Comparison of ENCODE assay signal across 23 mouse cellular contexts in the genomic region with DNA sequence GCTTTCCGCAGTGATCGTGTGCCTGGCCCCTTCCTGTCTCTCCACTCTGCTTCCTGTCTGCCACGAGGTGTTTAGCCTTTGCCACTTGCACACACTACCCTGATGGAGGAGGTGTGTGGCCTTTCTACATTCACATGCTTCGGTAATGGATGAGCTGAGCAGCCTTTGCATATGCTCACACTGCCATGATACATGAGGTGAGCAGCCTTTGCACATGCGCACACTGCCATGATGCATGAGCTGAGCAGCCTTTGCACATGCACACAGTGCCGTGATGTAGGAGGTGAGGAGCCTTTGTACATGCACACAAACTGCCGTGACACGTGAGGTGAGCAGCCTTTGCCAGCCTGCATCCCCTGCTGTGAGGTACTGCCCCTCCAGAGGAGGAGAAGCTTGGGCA. TPM values are rescaled to one million over a fixed set of nuclear protein-coding genes. Genes with fewer than 3 reads are reported as not detected.
"Had no signal": no experiment of that assay in that cellular context is flagged by ENCODE, and none has a peak within 500 bp of the region (broad histone marks: within the 10 kb centered on the region; RNA-seq: fewer than 3 reads in every experiment).

No protein-coding gene starts in this region.

- H3K4me3 ChIP-seq: lung, embryonic 15.5 days; midbrain, embryonic 13.5 days; midbrain, embryonic 15.5 days; neural tube, embryonic 12.5 days had no signal

- H3K27ac ChIP-seq: lung, embryonic 15.5 days; macrophage; midbrain, embryonic 13.5 days; midbrain, embryonic 15.5 days; neural tube, embryonic 12.5 days had no signal

- H3K4me2 ChIP-seq: lung, embryonic 15.5 days; midbrain, embryonic 11.5 days; midbrain, embryonic 13.5 days; midbrain, embryonic 15.5 days; neural tube, embryonic 12.5 days had no signal

- H3K4me1 ChIP-seq: lung, embryonic 15.5 days; midbrain, embryonic 13.5 days; midbrain, embryonic 15.5 days; neural tube, embryonic 12.5 days had no signal

- H3K9me3 ChIP-seq: lung, embryonic 15.5 days; midbrain, embryonic 13.5 days; midbrain, embryonic 15.5 days; neural tube, embryonic 12.5 days had no signal

- H3K9ac ChIP-seq: liver, postnatal 0 days; lung, embryonic 15.5 days; midbrain, embryonic 13.5 days; midbrain, embryonic 15.5 days; neural tube, embryonic 12.5 days had no signal

- DNase-seq: liver, postnatal 0 days; lung, adult 2 months; lung, postnatal 14 days; lung, postnatal 36 days; right cerebral cortex, postnatal 14 days; thymus, adult 18-20 months; thymus, postnatal 14 days; thymus, postnatal 36 days had no signal

- H3K27me3 ChIP-seq: lung, embryonic 15.5 days; midbrain, embryonic 13.5 days; midbrain, embryonic 15.5 days; neural tube, embryonic 12.5 days had no signal

- ATAC-seq: liver, postnatal 0 days; lung, postnatal 0 days; midbrain, embryonic 13.5 days; midbrain, embryonic 15.5 days had no signal

- H3K36me3 ChIP-seq: lung, embryonic 15.5 days; midbrain, embryonic 13.5 days; midbrain, embryonic 15.5 days; neural tube, embryonic 12.5 days had no signal

RNA-seq across cellular contexts. Expression of gene Erv3, which starts 58.3 kb away (rescaled TPM):
- total RNA-seq: megakaryocyte progenitor cell, adult 5-6 weeks; midbrain, postnatal 0 days; monocyte, adult 5-6 weeks; neutrophil, adult 5-6 weeks had no signal
- polyA plus RNA-seq: liver, postnatal 0 days; lung, adult 2 months; lung, embryonic 15.5 days; lung, postnatal 0 days; macrophage; midbrain, embryonic 11.5 days; midbrain, embryonic 13.5 days; midbrain, embryonic 15.5 days; midbrain, postnatal 0 days; neural tube, embryonic 12.5 days; neural tube, embryonic 14.5 days; spleen, adult 2 months; stomach, embryonic 14.5 days; stomach, embryonic 16.5 days had no signal
